Mouse (Mus musculus) kidney, adult 2 months (tissue): Measurements from ENCODE around the gene Fbxl8. TPM values are rescaled to one million over a fixed set of nuclear protein-coding genes. Genes with fewer than 3 reads are reported as not detected.
A peak's percentile ranks its signal among the peaks of the same experiment; 100 is the strongest.

Experiments
- DNase-seq: peaks from one replicate; pipeline ENCODE4 v3.0.0; 2021
- H3K27ac ChIP-seq: fragments of 200-500 bp; 2 replicates; pipeline ENCODE4 v1.5.1; 2012; ENCODE audit warnings: low read depth, low read length, control low read depth, inconsistent platforms; ENCODE audit not compliant: insufficient read depth
- H3K27me3 ChIP-seq: fragments of 200-500 bp; replicated peaks from 2 replicates; pipeline ENCODE4 v1.6.1; 2012; ENCODE audit warnings: mild to moderate bottlenecking, moderate library complexity, low read length, inconsistent platforms; ENCODE audit not compliant: control insufficient read depth, insufficient read depth
- H3K36me3 ChIP-seq: fragments of 200-500 bp; 2 replicates; pipeline ENCODE4 v1.6.1; 2012; ENCODE audit warnings: mild to moderate bottlenecking, moderate library complexity, low read length, inconsistent platforms; ENCODE audit not compliant: control insufficient read depth, insufficient read depth
- H3K4me1 ChIP-seq: fragments of 200-500 bp; 2 replicates; pipeline ENCODE4 v1.6.1; 2011; ENCODE audit warnings: low read length; ENCODE audit not compliant: control insufficient read depth, insufficient read depth
- H3K4me3 ChIP-seq: fragments of 200-500 bp; 2 replicates; pipeline ENCODE4 v1.5.1; 2011; ENCODE audit warnings: mild to moderate bottlenecking, low read depth, low read length, control low read depth; ENCODE audit not compliant: insufficient read depth
- CTCF ChIP-seq: fragments of 200-500 bp; conservative IDR thresholded peaks from 2 replicates; pipeline ENCODE4 v1.5.1; 2011; ENCODE audit warnings: low read depth, mild to moderate bottlenecking, control low read depth, low read length, moderate library complexity, mixed read lengths; ENCODE audit not compliant: insufficient read depth, insufficient read length
- POLR2A ChIP-seq: fragments of 200-500 bp; IDR thresholded peaks from one replicate; pipeline ENCODE4 v1.6.1; 2011; ENCODE audit warnings: low read depth, low read length, control low read depth
- WGBS: fragments of 180-500 bp; shearing (Covaris S2); methylation state at CpG from one replicate; pipeline ENCODE4 v1.1.7; 2018; 5-methylcytosine and 5-hydroxymethylcytosine counted together
- polyA plus RNA-seq: library from polyadenylated mRNA; depleted of rRNA; stranded (reverse); fragments of >200 nt; gene quantifications from 2 replicates; pipeline ENCODE4 v1.2.3, GENCODE M21; 2012

The Fbxl8 gene
- polyA plus RNA-seq, 1 experiment: 6.9 TPM

GRCm38 (mm10) chr8:105268342-105269074, 4.1 kb downstream of the Fbxl8 start:
- TF ChIP-seq POLR2A (no peak), CTCF (no peak)
- no peak for DNase-seq
- 38% methylated on average over 65 of the region's 65 CpGs for WGBS
- peaks cover 3% of the 10 kb centered on the region; the same call in 1 of the 2 replicates for H3K4me1 ChIP-seq
- peak overlapping the region; percentile 56 for H3K4me3 ChIP-seq
- no peaks in the 10 kb centered on the region for H3K27me3 ChIP-seq
- H3K36me3 ChIP-seq: peaks cover 1% of the 10 kb centered on the region
- no peak overlapping the region for H3K27ac ChIP-seq

- TF ChIP-seq CTCF (no peak), POLR2A (no peak)
- H3K4me1 ChIP-seq: peaks cover 3% of the 10 kb centered on the region; the same call in 1 of the 2 replicates
- peak overlapping the region; percentile 59 for H3K27ac ChIP-seq
- peaks cover 1% of the 10 kb centered on the region for H3K36me3 ChIP-seq
- H3K4me3 ChIP-seq: peak overlapping the region; percentile 56
- peak; percentile 45 for DNase-seq
- 18% methylated on average over 10 of the region's 10 CpGs for WGBS
- no peaks in the 10 kb centered on the region for H3K27me3 ChIP-seq
Observed at GRCm38 (mm10) chr8:105269075-105269458, 4.6 kb downstream of the Fbxl8 start.

GRCm38 (mm10) chr8:105269461-105269947, 5.1 kb downstream of the Fbxl8 start, which contains the start of gene Hsf4:
TSS of gene Hsf4 (plus strand) at chr8:105269801.
- TF ChIP-seq CTCF (no peak), POLR2A (no peak)
- Histone ChIP-seq H3K27ac (peak within 1 kb of the TSS; percentile 59), H3K4me1 (peaks cover 3% of the 10 kb centered on the region; the same call in 1 of the 2 replicates), H3K4me3 (peak within 1 kb of the TSS; percentile 56), H3K27me3 (no peaks in the 10 kb centered on the region), H3K36me3 (peaks cover 1% of the 10 kb centered on the region)
- peak; percentile 84 for DNase-seq
- WGBS: 2% methylated on average over 42 of the region's 42 CpGs

GRCm38 (mm10) chr8:105270101-105270915, 5.9 kb downstream of the Fbxl8 start:
- Histone ChIP-seq H3K4me1 (peaks cover 3% of the 10 kb centered on the region; the same call in 1 of the 2 replicates), H3K4me3 (peak overlapping the region; percentile 56), H3K27me3 (no peaks in the 10 kb centered on the region), H3K36me3 (peaks cover 1% of the 10 kb centered on the region), H3K27ac (no peak overlapping the region)
- DNase-seq: no peak
- WGBS: 33% methylated on average over 39 of the region's 39 CpGs
- no peak for TF ChIP-seq POLR2A
- no peak for TF ChIP-seq CTCF

- WGBS: 27% methylated on average over 11 of the region's 11 CpGs
- Histone ChIP-seq H3K4me3 (no peak overlapping the region), H3K27me3 (no peaks in the 10 kb centered on the region), H3K27ac (no peak overlapping the region), H3K36me3 (peaks cover 1% of the 10 kb centered on the region), H3K4me1 (peaks cover 3% of the 10 kb centered on the region; the same call in 1 of the 2 replicates)
- no peak for DNase-seq
- no peak for TF ChIP-seq CTCF
- TF ChIP-seq POLR2A: no peak
Observed at GRCm38 (mm10) chr8:105270916-105271186, 6.4 kb downstream of the Fbxl8 start.

- Histone ChIP-seq H3K4me1 (no peaks in the 10 kb centered on the region; the same call in 1 of the 2 replicates), H3K4me3 (no peak overlapping the region), H3K27ac (no peak overlapping the region), H3K27me3 (no peaks in the 10 kb centered on the region), H3K36me3 (no peaks in the 10 kb centered on the region)
- 12% methylated on average over 11 of the region's 11 CpGs for WGBS
- DNase-seq: no peak
- TF ChIP-seq POLR2A (no peak), CTCF (no peak)
Observed at GRCm38 (mm10) chr8:105275387-105275786, 10.9 kb downstream of the Fbxl8 start.

- no peak for TF ChIP-seq CTCF
- TF ChIP-seq POLR2A: no peak
- H3K36me3 ChIP-seq: no peaks in the 10 kb centered on the region
- peak within 1 kb of the TSS; percentile 20 for H3K4me3 ChIP-seq
- H3K27me3 ChIP-seq: no peaks in the 10 kb centered on the region
- H3K27ac ChIP-seq: no peak within 1 kb of the TSS
- WGBS: 8% methylated on average over 10 of the region's 10 CpGs
- H3K4me1 ChIP-seq: no peaks in the 10 kb centered on the region; the same call in 1 of the 2 replicates
- DNase-seq: no peak
Observed at GRCm38 (mm10) chr8:105275840-105276239, 11.4 kb downstream of the Fbxl8 start, which contains the start of gene Nol3. TSS of gene Nol3 (plus strand) at chr8:105276140.
